Mouse (Mus musculus): ENCODE measurements at regions not wholly inside any gene's neighbourhood (a gene's known extent, or its start where the extent isn't known, plus 50 kb on each side); places are given as distances from the start of the nearest gene placed in this dataset.

GRCm38 (mm10) chr10:111813736-111814135, 158.7 kb upstream of the Krr1 start:
- TF ChIP-seq TAL1 (IDR thresholded peaks at IDR 0.05; ENCODE audit: low read length) (no peak), GATA1 (IDR thresholded peaks at IDR 0.05; ENCODE audit: low read length) (no peak)
